Mouse (Mus musculus): Measurements from ENCODE around the gene Tspan10.
"Not testable (repeated sequence)": the region's sequence is repeated elsewhere in the genome, so short reads cannot be mapped to it uniquely, and the experiment has no call there.

Tspan10 gene

GRCm38 (mm10) chr11:120442344-120442743 lies at the start of gene Tspan10:
Gene Tspan10 (plus strand): TSS chr11:120442644.
- no peak for DNase-seq (ENCODE audit: low spot score in 2 of 2)

- no peak for DNase-seq (ENCODE audit: low spot score in 2 of 2)
These were observed 46.8 kb upstream of the Tspan10 start for GRCm38 (mm10) chr11:120395661-120396060.

GRCm38 (mm10) chr11:120397602-120398001 lies 44.8 kb upstream of the Tspan10 start:
- DNase-seq (ENCODE audit: low spot score in 2 of 2), result no peak

GRCm38 (mm10) chr11:120399319-120399718 lies 43.1 kb upstream of the Tspan10 start:
- DNase-seq (ENCODE audit: low spot score in 2 of 2), result no peak

- no peak for DNase-seq (ENCODE audit: low spot score in 2 of 2)
These were observed 37.6 kb upstream of the Tspan10 start for GRCm38 (mm10) chr11:120404814-120405213.

- DNase-seq (ENCODE audit: low spot score in 2 of 2), result no peak
These were observed 36.6 kb upstream of the Tspan10 start for GRCm38 (mm10) chr11:120405867-120406266.

GRCm38 (mm10) chr11:120406445-120406844 lies 36.0 kb upstream of the Tspan10 start:
- no peak for DNase-seq (ENCODE audit: low spot score in 2 of 2)

- not testable (repeated sequence) for DNase-seq (ENCODE audit: low spot score in 2 of 2)
These were observed 28.8 kb upstream of the Tspan10 start for GRCm38 (mm10) chr11:120413621-120414020.

GRCm38 (mm10) chr11:120417852-120418251 lies 24.6 kb upstream of the Tspan10 start:
- DNase-seq (ENCODE audit: low spot score in 2 of 2), result no peak

- DNase-seq (ENCODE audit: low spot score in 2 of 2), result no peak
These were observed 23.9 kb upstream of the Tspan10 start for GRCm38 (mm10) chr11:120418592-120418991.

- DNase-seq (ENCODE audit: low spot score in 2 of 2), result no peak
These were observed 19.5 kb upstream of the Tspan10 start for GRCm38 (mm10) chr11:120422651-120423568.

- DNase-seq (ENCODE audit: low spot score in 2 of 2), result peak in 1 of 2 experiments; percentile 39
These were observed 18.7 kb upstream of the Tspan10 start for GRCm38 (mm10) chr11:120423569-120424295.

GRCm38 (mm10) chr11:120426727-120427126 lies 15.7 kb upstream of the Tspan10 start:
- DNase-seq (ENCODE audit: low spot score in 2 of 2), result no peak

GRCm38 (mm10) chr11:120437152-120437856 lies 5.1 kb upstream of the Tspan10 start, which contains the start of gene Nploc4:
Gene Nploc4 (minus strand): TSS chr11:120437708.
- peak; percentile 62 to 85 for DNase-seq (ENCODE audit: low spot score in 2 of 2)

- no peak for DNase-seq (ENCODE audit: low spot score in 2 of 2)
These were observed 4.5 kb upstream of the Tspan10 start for GRCm38 (mm10) chr11:120437857-120438385.

GRCm38 (mm10) chr11:120442765-120443280 lies 379 bp downstream of the Tspan10 start:
- DNase-seq (ENCODE audit: low spot score in 2 of 2), result no peak

- DNase-seq (ENCODE audit: low spot score in 2 of 2), result no peak
These were observed 1.7 kb downstream of the Tspan10 start for GRCm38 (mm10) chr11:120444106-120444505.

- no peak for DNase-seq (ENCODE audit: low spot score in 2 of 2)
These were observed 3.0 kb downstream of the Tspan10 start for GRCm38 (mm10) chr11:120445475-120445874.

- DNase-seq (ENCODE audit: low spot score in 2 of 2), result no peak
These were observed 4.7 kb downstream of the Tspan10 start for GRCm38 (mm10) chr11:120447179-120447578.

- no peak for DNase-seq (ENCODE audit: low spot score in 2 of 2)
These were observed 9.8 kb downstream of the Tspan10 start for GRCm38 (mm10) chr11:120452246-120452645.

GRCm38 (mm10) chr11:120453306-120453705 lies 10.9 kb downstream of the Tspan10 start, which contains the start of gene Pde6g:
Gene Pde6g (minus strand): TSS chr11:120453500.
- no peak for DNase-seq (ENCODE audit: low spot score in 2 of 2)

All from frontal cortex, postnatal 10 days (tissue).